8 mouse cellular contexts compared by ENCODE assay signal in the genomic region with DNA sequence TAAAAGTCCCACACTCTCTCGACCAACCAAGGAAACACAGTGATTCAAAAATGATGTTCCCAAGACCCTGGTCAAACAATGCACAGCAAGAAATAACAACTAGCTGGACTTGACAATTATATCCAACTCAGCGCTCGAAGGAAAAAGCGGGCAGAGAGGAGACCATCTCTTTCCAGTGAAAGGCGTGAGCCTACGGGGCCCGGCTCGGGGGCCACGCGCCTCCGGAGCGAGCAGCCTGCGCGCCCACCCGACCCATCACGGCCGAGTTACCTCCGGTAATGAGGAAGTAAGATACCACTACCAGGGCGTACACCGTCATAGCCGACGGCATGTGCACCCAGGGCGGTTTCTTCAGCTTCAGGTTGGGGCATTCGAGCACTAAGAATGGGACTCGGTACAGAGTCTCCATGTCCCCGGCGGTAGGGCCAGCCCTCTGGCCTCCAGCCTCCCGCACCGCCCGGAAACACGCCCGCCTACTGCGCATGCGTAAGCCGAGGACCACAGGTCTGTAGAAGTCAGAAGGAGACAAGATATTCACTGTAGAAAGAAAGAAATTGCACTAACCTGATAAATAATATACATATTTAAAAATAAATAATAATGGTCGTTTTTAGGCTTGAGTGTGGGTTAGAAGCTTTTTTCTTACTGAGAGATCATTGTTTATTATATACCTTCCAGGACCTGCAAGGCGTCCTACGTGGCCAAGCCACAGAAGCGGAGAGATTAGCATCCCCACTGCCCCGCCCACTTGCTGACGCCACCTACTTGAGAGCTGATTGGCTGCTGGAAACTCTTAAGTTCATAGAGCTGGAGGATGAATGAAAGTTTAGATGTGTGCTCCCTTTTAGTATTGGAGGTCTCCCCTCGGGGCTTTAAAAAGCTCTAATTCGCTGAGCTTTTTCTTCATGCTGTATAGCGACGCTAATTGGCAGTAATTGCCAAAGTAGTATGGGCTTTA. TPM values are rescaled to one million over a fixed set of nuclear protein-coding genes. Genes with fewer than 3 reads are reported as not detected.
DNase-seq lines count a peak whose midpoint lies in the region; ATAC-seq and TF ChIP-seq lines count a peak whose summit lies in the region.

Gene Ostc, minus strand, starts transcription at position 478 of the 958 bp plus-strand sequence.

- no peaks in the 10 kb centered on the region for H3K27me3 ChIP-seq in heart, embryonic 12.5 days (replicated peaks)
- H3K27me3 ChIP-seq in kidney, postnatal 0 days (ENCODE audit: insufficient read depth, low read length): no peaks in the 10 kb centered on the region
- no peaks in the 10 kb centered on the region for H3K27me3 ChIP-seq in liver, embryonic 11.5 days (replicated peaks; ENCODE audit: control insufficient read depth, insufficient read depth, low read length)
- H3K27me3 ChIP-seq in stomach, embryonic 14.5 days (ENCODE audit: control insufficient read depth, insufficient read depth, low read length): no peaks in the 10 kb centered on the region

- H3K9ac ChIP-seq in heart, embryonic 12.5 days: peak within 1 kb of the TSS; percentile 86
- peak within 1 kb of the TSS; percentile 79 for H3K9ac ChIP-seq in kidney, postnatal 0 days (ENCODE audit: low read depth, low read length)
- peak within 1 kb of the TSS; percentile 85 for H3K9ac ChIP-seq in liver, embryonic 11.5 days (ENCODE audit: low read depth, low read length)
- peak within 1 kb of the TSS; percentile 67 for H3K9ac ChIP-seq in stomach, embryonic 14.5 days (replicated peaks; ENCODE audit: low read depth, low read length)

- under 1% methylated on average over 45 of the region's 45 CpGs for WGBS in heart, embryonic 12.5 days
- under 1% methylated on average over 45 of the region's 45 CpGs for WGBS in kidney, postnatal 0 days
- WGBS in liver, embryonic 11.5 days: under 1% methylated on average over 45 of the region's 45 CpGs
- under 1% methylated on average over 45 of the region's 45 CpGs for WGBS in stomach, embryonic 14.5 days

- peak within 1 kb of the TSS; percentile 73 for H3K4me2 ChIP-seq in heart, embryonic 12.5 days
- H3K4me2 ChIP-seq in kidney, postnatal 0 days (ENCODE audit: low read length): peak within 1 kb of the TSS; percentile 78
- peak within 1 kb of the TSS; percentile 84 for H3K4me2 ChIP-seq in liver, embryonic 11.5 days
- H3K4me2 ChIP-seq in stomach, embryonic 14.5 days (replicated peaks; ENCODE audit: low read depth, low read length): peak within 1 kb of the TSS; percentile 71

- ATAC-seq in erythroid progenitor cell, adult 5-6 weeks (replicated peaks; ENCODE audit: low FRiP score, poor library complexity, severe bottlenecking): peak; percentile 98
- ATAC-seq in heart, embryonic 12.5 days (ENCODE audit: insufficient number of reproducible peaks, low FRiP score): peak; percentile 97
- peak; percentile 96 for ATAC-seq in kidney, postnatal 0 days (replicated peaks; ENCODE audit: low FRiP score, low read depth)
- peak; percentile 95 for ATAC-seq in liver, embryonic 11.5 days (replicated peaks; ENCODE audit: low FRiP score)
- peak; percentile 96 for ATAC-seq in stomach, embryonic 14.5 days (ENCODE audit: insufficient number of reproducible peaks, insufficient read depth, low FRiP score, low read depth)

- no peak for TF ChIP-seq CTCF in kidney, postnatal 0 days (IDR thresholded peaks at IDR 0.05; ENCODE audit: low read depth)

- H3K4me1 ChIP-seq in heart, embryonic 12.5 days (replicated peaks): peaks cover 12% of the 10 kb centered on the region
- peaks cover 9% of the 10 kb centered on the region for H3K4me1 ChIP-seq in kidney, postnatal 0 days (replicated peaks; ENCODE audit: insufficient read depth, low read length)
- peaks cover 14% of the 10 kb centered on the region for H3K4me1 ChIP-seq in liver, embryonic 11.5 days (replicated peaks; ENCODE audit: control insufficient read depth, insufficient read depth, low read length)
- H3K4me1 ChIP-seq in stomach, embryonic 14.5 days (ENCODE audit: control insufficient read depth, insufficient read depth, low read length): peaks cover 7% of the 10 kb centered on the region; the same call in 1 of the 2 replicates

- H3K36me3 ChIP-seq in heart, embryonic 12.5 days: no peaks in the 10 kb centered on the region
- 0 out of 2 replicates have a peak, but pooled peaks cover 3% of the 10 kb centered on the region for H3K36me3 ChIP-seq in kidney, postnatal 0 days (ENCODE audit: insufficient read depth, low read length)
- H3K36me3 ChIP-seq in liver, embryonic 11.5 days (ENCODE audit: control insufficient read depth, insufficient read depth, low read length): peaks cover 2% of the 10 kb centered on the region; the same call in 1 of the 2 replicates
- H3K36me3 ChIP-seq in stomach, embryonic 14.5 days (ENCODE audit: control insufficient read depth, insufficient read depth, low read length): peaks cover 2% of the 10 kb centered on the region; the same call in 1 of the 2 replicates

- H3K4me3 ChIP-seq in heart, embryonic 12.5 days: peak within 1 kb of the TSS; percentile 75
- H3K4me3 ChIP-seq in kidney, postnatal 0 days (replicated peaks; ENCODE audit: low read depth, low read length): peak within 1 kb of the TSS; percentile 87
- peak within 1 kb of the TSS; percentile 74 for H3K4me3 ChIP-seq in liver, embryonic 11.5 days (ENCODE audit: low read depth, low read length)
- H3K4me3 ChIP-seq in stomach, embryonic 14.5 days (ENCODE audit: low read depth, low read length): peak within 1 kb of the TSS; percentile 75

- DNase-seq in CD4-positive helper T cell, adult 2 months (ENCODE audit: low read depth, low spot score): peak; percentile 98
- peak; percentile 93 for DNase-seq in brain, embryonic 18.5 days (ENCODE audit: low read depth, low spot score)
- peak; percentile 99 for DNase-seq in kidney, postnatal 0 days (ENCODE audit: low spot score)
- DNase-seq in liver, embryonic 11.5 days (ENCODE audit: low spot score): peak; percentile 88
- peak; percentile 98 for DNase-seq in naive thymus-derived CD4-positive, alpha-beta T cell, adult 2 months (ENCODE audit: low read depth)

- H3K9me3 ChIP-seq in heart, embryonic 12.5 days (replicated peaks): no peaks in the 10 kb centered on the region
- no peaks in the 10 kb centered on the region for H3K9me3 ChIP-seq in kidney, postnatal 0 days (replicated peaks; ENCODE audit: low read length)
- H3K9me3 ChIP-seq in liver, embryonic 11.5 days (ENCODE audit: control insufficient read depth, low read length): no peaks in the 10 kb centered on the region
- no peaks in the 10 kb centered on the region for H3K9me3 ChIP-seq in stomach, embryonic 14.5 days (ENCODE audit: control insufficient read depth, low read depth, low read length)

- H3K27ac ChIP-seq in heart, embryonic 12.5 days (ENCODE audit: poor library complexity, severe bottlenecking): peak within 1 kb of the TSS; percentile 82
- H3K27ac ChIP-seq in kidney, postnatal 0 days: peak within 1 kb of the TSS; percentile 85
- H3K27ac ChIP-seq in liver, embryonic 11.5 days (ENCODE audit: low read depth, low read length): peak within 1 kb of the TSS; percentile 66
- H3K27ac ChIP-seq in stomach, embryonic 14.5 days (ENCODE audit: low read length): peak within 1 kb of the TSS; percentile 82

RNA-seq across cellular contexts. Expression of gene Ostc, which starts in this region (rescaled TPM):
- 50.3 and 78.2 TPM in 2 replicates for total RNA-seq in erythroid progenitor cell, adult 5-6 weeks (2015; ENCODE audit: low replicate concordance)
- total RNA-seq in erythroid progenitor cell, adult 5-6 weeks (2017; ENCODE audit: low replicate concordance): 27.6 and 35.3 TPM in 2 replicates
- polyA plus RNA-seq in heart, embryonic 12.5 days (2016; fragmentation: Nextera tagmentation; extraction: Ambion mirVana): 249 and 250 TPM in 2 replicates
- polyA plus RNA-seq in kidney, postnatal 0 days (2015; fragmentation: Nextera tagmentation; extraction: Ambion mirVana): 359 and 361 TPM in 2 replicates
- 314 and 321 TPM in 2 replicates for polyA plus RNA-seq in liver, embryonic 11.5 days (2014; fragmentation: Nextera tagmentation; extraction: Ambion mirVana)
- 374 and 385 TPM in 2 replicates for polyA plus RNA-seq in stomach, embryonic 14.5 days (2014; fragmentation: Nextera tagmentation; extraction: Ambion mirVana)

Comparison
In these comparisons a context has a peak if more than half of its experiments do, and no peak if none do; other contexts are left out.
1. Peak in every context shown above with its lines: DNase-seq, ATAC-seq, H3K4me3 ChIP-seq and H3K27ac ChIP-seq.